Mouse (Mus musculus): ENCODE data around the gene Agrp. TPM values are rescaled to one million over a fixed set of nuclear protein-coding genes. Genes with fewer than 3 reads are reported as not detected.

The Agrp gene
- total and polyA plus RNA-seq, 3 experiments = 0.63 TPM; not detected in 2

- TF ChIP-seq CHD1 (IDR thresholded peaks at IDR 0.05; ENCODE audit: low read depth, low read length) = peak; percentile 65; the same call in 1 of the 2 replicates
- no peak for TF ChIP-seq SMC3 (IDR thresholded peaks at IDR 0.05; ENCODE audit: low read depth, low read length)
- TF ChIP-seq ETS1 (IDR thresholded peaks at IDR 0.05; ENCODE audit: low read depth, low read length) = no peak
- TF ChIP-seq MYC (IDR thresholded peaks at IDR 0.05; ENCODE audit: low read depth, low read length) = 0 out of 2 replicates have a peak, but pooled peaks have one; percentile 16
- no peak for TF ChIP-seq KAT2A (conservative IDR thresholded peaks at IDR 0.05; ENCODE audit: low read depth, low read length)
- TF ChIP-seq ZKSCAN1 (IDR thresholded peaks at IDR 0.05; ENCODE audit: low read depth, low read length) = no peak
- no peak for TF ChIP-seq ZMIZ1 (IDR thresholded peaks at IDR 0.05; ENCODE audit: low read depth, low read length)
- TF ChIP-seq POLR2A (IDR thresholded peaks at IDR 0.05; ENCODE audit: control insufficient read depth in 1 of 2, insufficient read depth in 1 of 2, low read depth in 1 of 2, low read length in 2 of 2, poor library complexity in 1 of 2) = no peak
- no peak for TF ChIP-seq MAFK (IDR thresholded peaks at IDR 0.05; ENCODE audit: borderline replicate concordance, low read depth, low read length)
- no peak for TF ChIP-seq MXI1 (IDR thresholded peaks at IDR 0.05; ENCODE audit: low read depth, low read length)
- TF ChIP-seq TAL1 (IDR thresholded peaks at IDR 0.05; ENCODE audit: low read length) = no peak
- TF ChIP-seq POLR2AphosphoS5 (IDR thresholded peaks at IDR 0.05; ENCODE audit: borderline replicate concordance, low read depth, low read length) = no peak
- no peak for TF ChIP-seq SIN3A (IDR thresholded peaks at IDR 0.05; ENCODE audit: low read length)
- TF ChIP-seq GATA1 (IDR thresholded peaks at IDR 0.05; ENCODE audit: low read depth, low read length) = no peak
- no peak for TF ChIP-seq TBP (IDR thresholded peaks at IDR 0.05; ENCODE audit: low read depth, low read length)
- no peak for DNase-seq (ENCODE audit: low read depth, low spot score)
- H3K79me2 ChIP-seq (ENCODE audit: control insufficient read depth, insufficient read depth, low read length, poor library complexity) = peaks cover 73% of the 10 kb centered on the region
- H3K9ac ChIP-seq (ENCODE audit: control insufficient read depth, low read depth, low read length, poor library complexity, severe bottlenecking) = peak overlapping the region; percentile 49
- H3K9me3 ChIP-seq (replicated peaks; ENCODE audit: insufficient read depth, low read length) = no peaks in the 10 kb centered on the region
- peaks cover 21 to 41% of the 10 kb centered on the region in 2 experiments for H3K4me1 ChIP-seq (ENCODE audit: control insufficient read depth in 1 of 2, insufficient read depth in 2 of 2, low read length in 2 of 2)
- peak overlapping the region; percentile 94 for H3K27ac ChIP-seq (ENCODE audit: control insufficient read depth, low read depth, low read length)
- H3K36me3 ChIP-seq (ENCODE audit: control insufficient read depth in 1 of 2, insufficient read depth in 2 of 2, low read length in 2 of 2) = peaks cover 13 to 35% of the 10 kb centered on the region in 2 experiments
- H3K27me3 ChIP-seq (ENCODE audit: control insufficient read depth in 1 of 2, insufficient read depth in 2 of 2, low read length in 2 of 2) = no peaks in the 10 kb centered on the region
- peak overlapping the region; percentile 12 to 16; a peak in 3 of 4 replicates for H3K4me3 ChIP-seq (ENCODE audit: control insufficient read depth in 1 of 2, insufficient read depth in 1 of 2, low read depth in 2 of 2, low read length in 2 of 2)
Observed at GRCm38 (mm10) chr8:105609771-105610170, 27.4 kb downstream of the Agrp start.

GRCm38 (mm10) chr8:105609355-105609754, 27.8 kb downstream of the Agrp start:
- no peak overlapping the region; a peak in 1 of 4 replicates for H3K4me3 ChIP-seq (ENCODE audit: control insufficient read depth in 1 of 2, insufficient read depth in 1 of 2, low read depth in 2 of 2, low read length in 2 of 2)
- TF ChIP-seq NRF1 (IDR thresholded peaks at IDR 0.05; ENCODE audit: insufficient read depth, low read depth, low read length, poor library complexity, severe bottlenecking) (no peak), ZNF384 (IDR thresholded peaks at IDR 0.05; ENCODE audit: low read depth, low read length) (no peak), JUND (IDR thresholded peaks at IDR 0.05; ENCODE audit: low read depth, low read length) (no peak), CHD1 (IDR thresholded peaks at IDR 0.05; ENCODE audit: low read depth, low read length) (no peak; the same call in 1 of the 2 replicates), MAZ (IDR thresholded peaks at IDR 0.05; ENCODE audit: low read depth, low read length) (peak; percentile 59; the same call in 1 of the 2 replicates), ZC3H11A (IDR thresholded peaks at IDR 0.05; ENCODE audit: low read depth, low read length) (no peak), MAFK (IDR thresholded peaks at IDR 0.05; ENCODE audit: borderline replicate concordance, low read depth, low read length) (peak; percentile 64; the same call in 1 of the 2 replicates), EP300 (IDR thresholded peaks at IDR 0.05; ENCODE audit: low read depth in 1 of 2, low read length in 2 of 2) (peak; percentile 100), KAT2A (conservative IDR thresholded peaks at IDR 0.05; ENCODE audit: low read depth, low read length) (peak; percentile 35; the same call in 1 of the 2 replicates), ZMIZ1 (IDR thresholded peaks at IDR 0.05; ENCODE audit: low read depth, low read length) (peak; percentile 44; the same call in 1 of the 2 replicates), MYB (IDR thresholded peaks at IDR 0.05; ENCODE audit: low read depth, low read length) (peak; percentile 100), HCFC1 (IDR thresholded peaks at IDR 0.05; ENCODE audit: low read depth, low read length) (no peak), MAX (IDR thresholded peaks at IDR 0.05; ENCODE audit: low read length) (peak; percentile 48; the same call in 1 of the 2 replicates), RAD21 (IDR thresholded peaks at IDR 0.05; ENCODE audit: low read depth, low read length) (no peak), ETS1 (IDR thresholded peaks at IDR 0.05; ENCODE audit: low read depth, low read length) (peak; percentile 95), CTCF (IDR thresholded peaks at IDR 0.05 in 2 of 3, conservative IDR thresholded peaks at IDR 0.05 in 1 of 3; ENCODE audit: control insufficient read depth in 1 of 3, insufficient read depth in 1 of 3, low read depth in 2 of 3, low read length in 3 of 3, poor library complexity in 1 of 3, severe bottlenecking in 1 of 3) (no peak), BHLHE40 (IDR thresholded peaks at IDR 0.05; ENCODE audit: borderline replicate concordance, low read depth, low read length) (no peak), GABPA (IDR thresholded peaks at IDR 0.05; ENCODE audit: low read depth, low read length) (no peak), USF1 (IDR thresholded peaks at IDR 0.05; ENCODE audit: low read depth, low read length) (no peak), E2F4 (IDR thresholded peaks at IDR 0.05; ENCODE audit: borderline replicate concordance, low read depth, low read length) (peak; percentile 65; the same call in 1 of the 2 replicates), POLR2AphosphoS2 (IDR thresholded peaks at IDR 0.05; ENCODE audit: low read length) (no peak; the same call in 1 of the 2 replicates), CHD2 (IDR thresholded peaks at IDR 0.05; ENCODE audit: low read length) (peak; percentile 45; the same call in 1 of the 2 replicates)

More at GRCm38 (mm10) chr8:105609355-105609754, 27.8 kb downstream of the Agrp start:
- Histone ChIP-seq H3K9ac (ENCODE audit: control insufficient read depth, low read depth, low read length, poor library complexity, severe bottlenecking) (peak overlapping the region; percentile 27; the same call in 1 of the 2 replicates), H3K4me1 (ENCODE audit: control insufficient read depth in 1 of 2, insufficient read depth in 2 of 2, low read length in 2 of 2) (peaks cover 21 to 44% of the 10 kb centered on the region in 2 experiments), H3K79me2 (ENCODE audit: control insufficient read depth, insufficient read depth, low read length, poor library complexity) (peaks cover 73% of the 10 kb centered on the region), H3K27ac (ENCODE audit: control insufficient read depth, low read depth, low read length) (peak overlapping the region; percentile 94), H3K27me3 (ENCODE audit: control insufficient read depth in 1 of 2, insufficient read depth in 2 of 2, low read length in 2 of 2) (no peaks in the 10 kb centered on the region), H3K9me3 (replicated peaks; ENCODE audit: insufficient read depth, low read length) (no peaks in the 10 kb centered on the region), H3K36me3 (ENCODE audit: control insufficient read depth in 1 of 2, insufficient read depth in 2 of 2, low read length in 2 of 2) (peaks cover 12 to 37% of the 10 kb centered on the region in 2 experiments)
- DNase-seq (ENCODE audit: low read depth, low spot score) = peak; percentile 93

Data from MEL (cell line).